Mouse (Mus musculus): ENCODE measurements around the gene Ubac1.

DNA sequence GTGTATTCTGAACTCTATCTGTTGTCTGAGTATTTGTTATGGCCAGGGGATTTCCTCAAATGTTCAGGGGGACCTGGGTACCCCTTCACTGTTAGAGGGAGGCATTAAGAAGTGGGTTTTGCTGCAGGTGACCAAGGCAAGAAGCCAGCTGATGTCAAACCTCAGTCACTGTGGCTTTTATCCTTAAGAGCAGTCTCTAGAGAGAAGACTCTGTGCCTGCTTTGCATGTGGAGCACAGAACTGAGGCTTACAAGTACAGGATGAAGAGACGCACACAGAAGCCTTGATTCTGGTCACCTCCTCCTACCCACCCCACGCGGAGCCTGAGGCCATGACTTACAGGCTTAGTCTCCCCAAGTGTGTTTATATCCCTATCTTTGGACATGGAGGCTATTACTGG is 72.3 kb downstream of the Ubac1 start:
- no peak for TF ChIP-seq UBTF (IDR thresholded peaks at IDR 0.05; ENCODE audit: low read depth, low read length)
- TF ChIP-seq HCFC1 (IDR thresholded peaks at IDR 0.05; ENCODE audit: low read depth, low read length): no peak
- peak; percentile 15; the same call in 1 of the 2 replicates for TF ChIP-seq TCF12 (IDR thresholded peaks at IDR 0.05; ENCODE audit: low read depth, low read length)
- no peak for TF ChIP-seq POLR2A (IDR thresholded peaks at IDR 0.05; ENCODE audit: low read depth, low read length)

Data from CH12.LX (cell line).